Mouse (Mus musculus) adipocyte (in vitro differentiated cells): ENCODE measurements at regions not wholly inside any gene's neighbourhood (a gene's known extent, or its start where the extent isn't known, plus 50 kb on each side); places are given as distances from the start of the nearest gene placed in this dataset.

ENCODE experiments used
- DNase-seq: peaks from one replicate; pipeline ENCODE4 v3.0.0-alpha.2; 2016; ENCODE audit warnings: low spot score

GRCm38 (mm10) chr13:28455016-28455415, 197.7 kb downstream of the Gm11361 start:
- DNase-seq, result no peak

- no peak for DNase-seq
Measured at GRCm38 (mm10) chr13:28450699-28451445, 193.5 kb downstream of the Gm11361 start.

GRCm38 (mm10) chr13:28449026-28449425, 191.7 kb downstream of the Gm11361 start:
- no peak for DNase-seq

GRCm38 (mm10) chr13:28442250-28442649, 184.9 kb downstream of the Gm11361 start:
- no peak for DNase-seq

GRCm38 (mm10) chr13:28433445-28433844, 176.1 kb downstream of the Gm11361 start:
- no peak for DNase-seq

GRCm38 (mm10) chr13:28432017-28432416, 174.7 kb downstream of the Gm11361 start:
- DNase-seq, result no peak

- no peak for DNase-seq
Measured at GRCm38 (mm10) chr13:28426085-28426484, 168.8 kb downstream of the Gm11361 start.

- DNase-seq, result no peak
Measured at GRCm38 (mm10) chr13:28425116-28425515, 167.8 kb downstream of the Gm11361 start.

- peak; percentile 53 for DNase-seq
Measured at GRCm38 (mm10) chr13:28424446-28425059, 167.2 kb downstream of the Gm11361 start.

GRCm38 (mm10) chr13:28421309-28421708, 164.0 kb downstream of the Gm11361 start:
- DNase-seq, result no peak

GRCm38 (mm10) chr13:28420636-28421035, 163.3 kb downstream of the Gm11361 start:
- no peak for DNase-seq

- DNase-seq, result no peak
Measured at GRCm38 (mm10) chr13:28419950-28420381, 162.6 kb downstream of the Gm11361 start.

GRCm38 (mm10) chr13:28418936-28419681, 161.8 kb downstream of the Gm11361 start:
- DNase-seq, result no peak

GRCm38 (mm10) chr13:28417929-28418881, 160.9 kb downstream of the Gm11361 start:
- DNase-seq, result peak; percentile 67

- DNase-seq, result peak; percentile 70
Measured at GRCm38 (mm10) chr13:28417431-28417928, 160.2 kb downstream of the Gm11361 start.

- no peak for DNase-seq
Measured at GRCm38 (mm10) chr13:28416887-28417286, 159.6 kb downstream of the Gm11361 start.

GRCm38 (mm10) chr13:28416231-28416630, 158.9 kb downstream of the Gm11361 start:
- peak; percentile 41 for DNase-seq

GRCm38 (mm10) chr13:28415769-28416168, 158.4 kb downstream of the Gm11361 start:
- no peak for DNase-seq

- DNase-seq, result no peak
Measured at GRCm38 (mm10) chr13:28410324-28410723, 153.0 kb downstream of the Gm11361 start.

GRCm38 (mm10) chr13:28409609-28409902, 152.2 kb downstream of the Gm11361 start:
- no peak for DNase-seq

GRCm38 (mm10) chr13:28408868-28409608, 151.7 kb downstream of the Gm11361 start:
- no peak for DNase-seq
